Mouse (Mus musculus) mouse trophoblast stem cell (cell line): ENCODE results near the gene Zfp90.

Experiments
- in situ Hi-C, 2 experiments: fragments of 300-500 bp; cut with MseI, MboI; formaldehyde crosslinking; loops; 2 replicates in 1 of 2; 3 replicates in 1 of 2; pipeline ENCODE4 v1.15.1; 2025

Gene Zfp90

GRCm38 (mm10) chr8:106432954-106433570 is 17.9 kb downstream of the Zfp90 start:
- in situ Hi-C loops = loop anchor here (5.0 to 25.0 kb wide), 2 partner anchors 99 to 229 kb away; no protein-coding TSS in a partner anchor

GRCm38 (mm10) chr8:106433667-106434066 is 18.5 kb downstream of the Zfp90 start:
- in situ Hi-C loops = loop anchor here (5.0 to 25.0 kb wide), 2 partner anchors 99 to 229 kb away; no protein-coding TSS in a partner anchor

GRCm38 (mm10) chr8:106437781-106438180 is 22.7 kb downstream of the Zfp90 start:
- in situ Hi-C loops = loop anchor here in 1 of 2 experiments (25.0 kb wide), 1 partner anchor 225 kb away; no protein-coding TSS in a partner anchor

GRCm38 (mm10) chr8:106440146-106440545 is 25.0 kb downstream of the Zfp90 start:
- in situ Hi-C loops = loop anchor here in 1 of 2 experiments (25.0 kb wide), 1 partner anchor 222 kb away; no protein-coding TSS in a partner anchor

- in situ Hi-C loops = loop anchor here in 1 of 2 experiments (25.0 kb wide), 1 partner anchor 220 kb away; no protein-coding TSS in a partner anchor
Observed at GRCm38 (mm10) chr8:106442740-106443139, 27.6 kb downstream of the Zfp90 start.

GRCm38 (mm10) chr8:106451301-106452085 is 36.4 kb downstream of the Zfp90 start:
- in situ Hi-C loops = no loop called here

GRCm38 (mm10) chr8:106452701-106453481 is 37.8 kb downstream of the Zfp90 start:
- in situ Hi-C loops = no loop called here

GRCm38 (mm10) chr8:106454036-106454435 is 38.9 kb downstream of the Zfp90 start:
- in situ Hi-C loops = no loop called here

- in situ Hi-C loops = no loop called here
Observed at GRCm38 (mm10) chr8:106462131-106462530, 47.0 kb downstream of the Zfp90 start.

- in situ Hi-C loops = no loop called here
Observed at GRCm38 (mm10) chr8:106463795-106464194, 48.7 kb downstream of the Zfp90 start.

- in situ Hi-C loops = no loop called here
Observed at GRCm38 (mm10) chr8:106469485-106469884, 54.4 kb downstream of the Zfp90 start.

- in situ Hi-C loops = no loop called here
Observed at GRCm38 (mm10) chr8:106474001-106474400, 58.9 kb downstream of the Zfp90 start.
